Mouse (Mus musculus) CH12F3 (cell line): ENCODE data around the gene Rbm43.

Experiments used
- in situ Hi-C: fragments of 300-500 bp; cut with MboI; formaldehyde crosslinking; loops from 2 replicates; pipeline ENCODE4 v1.14.3; 2020; ENCODE audit warnings: low sequenced_read_pairs

Gene Rbm43

DNA sequence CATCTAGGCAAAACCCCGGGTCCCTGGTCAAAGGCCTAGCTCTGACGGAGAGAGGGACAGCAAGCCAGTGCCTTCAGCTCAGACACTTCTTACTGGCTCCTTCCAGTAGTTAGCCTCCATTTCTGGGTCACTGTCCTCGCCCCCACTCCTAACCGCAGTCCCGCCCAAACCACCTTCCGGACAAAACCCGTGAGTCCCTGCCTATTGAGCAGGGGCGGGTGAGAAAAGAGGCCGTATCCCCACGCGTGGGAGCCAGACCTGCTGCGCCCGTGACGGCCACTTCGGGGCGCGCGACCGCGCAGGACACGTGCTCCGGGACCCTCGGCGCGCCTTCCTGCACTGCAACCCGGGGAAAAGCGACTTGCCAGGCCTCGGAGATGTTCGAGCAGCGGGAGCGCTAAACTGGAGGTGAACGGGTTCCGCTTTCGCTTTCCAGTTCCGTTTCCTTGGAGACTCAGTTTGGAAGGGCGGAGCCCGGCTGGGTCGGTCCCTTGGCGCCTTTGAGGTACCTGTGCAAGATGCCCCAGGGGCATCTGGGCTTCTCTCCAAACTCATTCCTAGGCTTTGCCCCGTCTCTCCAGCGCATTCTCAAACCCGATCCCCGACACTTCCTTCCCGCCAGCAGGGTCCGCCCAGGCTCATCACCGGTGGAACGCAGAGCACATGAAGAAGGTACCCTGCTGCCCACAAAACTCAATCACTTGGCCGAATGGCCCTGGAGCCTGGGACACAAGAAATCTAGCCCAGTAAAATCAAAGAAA lies at the start of gene Rbm43:
Gene Rbm43, minus strand, starts transcription at position 590 of the 761 bp plus-strand sequence.
- in situ Hi-C loops: no loop called here

DNA sequence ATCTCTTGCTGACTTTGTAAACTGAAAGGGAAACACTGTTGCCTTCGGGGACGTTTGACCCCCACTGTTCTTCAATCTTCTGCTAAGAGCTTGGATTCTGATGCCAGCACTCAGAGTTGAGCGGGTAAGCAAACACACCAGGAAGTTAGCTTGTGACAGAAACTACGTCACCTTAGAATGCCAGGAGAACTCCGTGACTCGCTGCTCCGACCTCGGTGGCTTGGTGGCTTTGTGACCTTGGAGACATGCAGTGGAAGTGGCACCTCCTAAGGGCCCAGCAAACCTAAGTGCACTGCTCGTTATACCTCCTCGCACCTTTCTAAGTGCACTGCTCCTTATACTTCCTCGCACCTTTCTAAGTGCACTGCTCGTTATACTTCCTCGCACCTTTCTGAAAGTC lies 47.3 kb upstream of the Rbm43 start:
- in situ Hi-C loops: no loop called here

DNA sequence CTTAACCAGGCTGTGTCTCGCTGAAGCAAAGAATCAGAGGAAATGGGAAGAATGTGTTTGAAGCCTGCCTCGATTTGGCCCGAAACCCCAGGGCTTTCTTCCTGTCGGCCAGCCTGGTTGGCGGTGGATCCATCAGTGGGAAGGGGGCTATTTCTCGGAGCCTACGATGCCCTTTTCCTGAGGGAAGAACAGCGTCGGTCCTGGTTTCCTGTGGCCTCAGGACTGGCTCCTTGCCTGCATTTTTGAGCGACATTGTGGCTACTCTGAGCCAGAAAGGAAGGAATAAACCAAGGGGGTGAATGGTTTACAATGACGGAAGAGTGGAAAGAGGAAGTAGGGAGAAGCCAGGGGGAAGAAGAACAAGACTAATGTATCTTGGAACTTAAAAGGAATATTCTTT lies 46.7 kb upstream of the Rbm43 start:
- in situ Hi-C loops: no loop called here

DNA sequence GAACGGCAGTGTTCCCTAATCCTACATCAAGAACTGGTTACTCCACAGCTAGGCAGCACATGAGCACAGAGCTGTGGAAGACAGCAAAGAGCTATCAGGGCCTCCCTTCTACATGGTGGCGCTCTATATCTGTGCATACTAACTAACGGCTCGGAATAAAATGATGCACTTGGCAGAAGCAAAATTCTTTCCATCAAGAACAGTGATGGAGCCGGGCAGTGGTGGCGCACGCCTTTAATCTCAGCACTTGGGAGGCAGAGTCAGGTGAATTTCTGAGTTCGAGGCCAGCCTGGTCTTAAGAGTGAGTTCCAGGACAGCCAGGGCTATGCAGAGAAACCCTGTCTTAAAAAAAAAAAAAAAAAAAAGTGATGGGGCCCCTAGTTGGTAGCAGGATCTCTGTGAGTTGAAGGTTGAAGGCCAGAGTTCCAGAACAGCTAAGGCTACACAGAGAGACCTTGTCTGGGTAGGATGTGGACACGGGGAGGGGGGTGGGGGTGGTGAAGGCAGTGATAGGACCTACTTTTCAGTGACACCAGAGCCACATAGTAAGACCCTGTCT lies 38.5 kb upstream of the Rbm43 start, which contains the start of gene Nmi:
Gene Nmi, minus strand, starts transcription at position 85 of the 559 bp plus-strand sequence.
- in situ Hi-C loops: no loop called here

DNA sequence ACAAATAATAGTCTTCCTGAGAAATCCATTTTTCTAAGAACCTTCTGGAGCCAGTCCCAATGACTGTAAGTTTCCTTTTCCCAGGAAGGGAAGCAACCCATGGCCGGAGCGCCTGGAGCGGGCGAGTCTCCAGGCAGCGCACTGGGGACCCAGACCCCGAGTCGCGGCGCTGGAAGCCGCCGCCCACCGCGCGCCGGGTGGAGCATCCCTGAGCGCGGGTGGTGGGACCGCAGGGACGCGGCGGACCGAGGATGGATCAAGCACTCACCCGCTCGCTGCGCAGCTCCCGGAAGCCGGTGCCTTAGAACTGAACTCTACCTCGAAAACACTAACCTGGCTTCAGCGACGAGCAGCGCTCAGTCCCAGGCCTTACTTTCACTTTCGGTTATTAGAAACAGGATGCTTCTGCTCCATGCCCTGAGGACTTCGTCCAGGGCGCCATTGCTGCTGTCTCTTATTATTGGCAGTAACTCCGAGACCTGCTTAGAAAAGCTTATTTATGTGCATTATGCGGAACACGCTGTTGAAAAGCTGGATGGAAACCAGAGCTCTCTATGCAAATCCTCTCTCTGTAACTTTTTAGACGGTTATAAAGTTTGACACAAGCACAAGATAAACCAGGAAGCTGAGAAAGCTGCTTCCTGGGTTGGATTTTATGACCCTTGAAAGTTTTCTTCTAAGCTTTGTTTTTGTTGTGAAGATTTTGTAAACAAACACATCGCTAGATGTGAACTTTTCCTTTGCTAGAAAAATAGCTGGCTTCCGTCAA lies 37.9 kb upstream of the Rbm43 start:
- in situ Hi-C loops: no loop called here

DNA sequence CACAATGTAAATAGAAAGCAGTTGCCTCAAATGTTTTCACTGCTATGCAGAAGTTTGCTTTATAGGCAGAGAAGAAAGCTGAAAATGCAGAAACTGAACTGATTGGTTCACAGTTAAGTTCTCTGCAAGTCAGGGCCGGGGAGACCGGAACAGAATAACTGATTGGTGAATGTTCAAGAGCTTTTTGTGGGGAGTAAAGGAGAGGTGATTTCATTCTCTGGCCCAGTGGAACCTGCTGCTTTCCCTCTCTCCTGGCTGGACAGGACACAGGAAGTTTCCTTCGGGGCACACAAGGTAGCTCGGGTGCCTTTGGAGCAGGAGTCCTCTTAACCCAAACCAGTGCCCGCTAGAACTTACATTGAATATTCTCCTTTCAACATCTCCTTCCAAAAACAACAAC lies 37.2 kb upstream of the Rbm43 start:
- in situ Hi-C loops: no loop called here

DNA sequence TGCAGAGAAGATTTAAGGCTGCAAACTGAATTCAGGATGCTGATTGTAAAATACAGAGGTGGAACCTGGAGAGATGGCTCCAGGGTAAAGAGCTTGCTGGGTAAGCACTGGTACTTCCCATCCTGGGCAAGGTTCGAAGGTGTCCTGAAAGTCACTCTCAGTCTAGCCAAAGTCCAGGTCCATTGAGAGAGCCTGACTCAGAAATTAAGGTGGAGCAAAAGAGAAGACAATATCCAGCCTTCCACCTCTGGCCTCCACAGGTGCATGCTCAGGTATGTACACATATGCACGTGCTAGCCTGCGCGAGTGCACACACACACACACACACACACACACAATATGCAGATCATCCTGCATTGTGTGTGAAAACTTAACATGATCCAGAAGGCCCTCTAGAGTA lies 35.9 kb upstream of the Rbm43 start:
- in situ Hi-C loops: no loop called here

DNA sequence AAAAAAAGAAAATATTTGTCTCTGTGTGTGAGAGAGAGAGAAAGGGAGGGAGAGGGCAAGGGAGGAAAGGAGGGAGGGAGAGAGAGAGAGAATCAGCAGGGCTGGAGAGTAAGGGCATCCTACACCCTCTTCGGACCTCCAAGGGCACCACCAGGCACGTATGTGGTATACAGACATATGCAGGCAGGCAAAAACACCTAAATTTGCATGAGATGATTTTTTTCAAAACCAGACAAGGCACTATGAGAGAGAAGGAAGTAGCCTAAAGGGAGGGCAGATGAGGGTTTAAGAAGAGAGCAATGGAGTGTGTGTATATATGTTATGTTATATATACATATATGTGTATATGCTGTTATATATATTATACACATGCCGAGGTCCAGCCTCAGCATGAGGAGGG lies 32.3 kb upstream of the Rbm43 start:
- in situ Hi-C loops: no loop called here

DNA sequence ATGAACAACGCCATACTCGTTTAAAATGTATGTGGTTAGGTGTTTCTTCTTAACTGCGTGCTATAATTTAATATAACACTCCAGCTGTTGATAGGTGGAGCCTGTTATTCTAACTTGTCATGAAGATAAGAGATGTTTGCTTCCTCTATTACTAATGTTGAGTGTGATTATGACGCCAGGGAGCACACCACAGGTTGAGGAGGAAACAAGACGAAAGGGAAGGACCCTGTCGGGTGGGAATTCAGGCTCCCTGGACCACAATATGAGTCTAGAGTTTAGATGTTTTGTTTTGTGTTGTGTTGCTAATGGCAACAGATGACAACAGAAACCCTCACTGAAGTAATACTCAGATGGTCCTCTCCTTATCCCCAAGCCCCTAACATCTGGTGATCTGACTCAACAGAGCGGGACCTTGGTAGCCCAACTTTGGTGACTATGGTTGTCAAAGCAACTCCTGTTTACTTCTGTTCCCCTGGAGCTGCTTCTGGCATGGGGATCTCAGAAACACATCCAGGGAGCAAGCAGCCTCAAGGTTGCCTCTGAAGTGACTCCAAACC lies 18.8 kb upstream of the Rbm43 start:
- in situ Hi-C loops: no loop called here

DNA sequence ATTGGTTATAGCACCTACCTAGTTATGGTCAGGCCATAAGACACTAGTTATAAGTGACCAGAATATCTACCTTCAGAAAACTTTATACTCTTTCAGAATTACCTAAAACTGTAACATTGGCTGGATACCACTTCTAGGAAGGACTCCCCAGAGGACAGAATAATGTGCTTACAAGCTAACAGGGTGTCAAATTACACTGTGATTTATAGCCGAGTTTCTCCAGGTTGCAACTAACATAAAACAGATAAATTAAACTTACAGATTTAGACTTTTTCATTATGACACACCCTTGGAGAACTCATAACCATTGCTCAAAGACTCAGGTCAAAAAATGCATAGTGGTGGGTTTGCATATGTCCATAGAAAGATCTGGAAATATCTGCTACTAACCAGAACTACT lies 15.9 kb upstream of the Rbm43 start:
- in situ Hi-C loops: no loop called here

DNA sequence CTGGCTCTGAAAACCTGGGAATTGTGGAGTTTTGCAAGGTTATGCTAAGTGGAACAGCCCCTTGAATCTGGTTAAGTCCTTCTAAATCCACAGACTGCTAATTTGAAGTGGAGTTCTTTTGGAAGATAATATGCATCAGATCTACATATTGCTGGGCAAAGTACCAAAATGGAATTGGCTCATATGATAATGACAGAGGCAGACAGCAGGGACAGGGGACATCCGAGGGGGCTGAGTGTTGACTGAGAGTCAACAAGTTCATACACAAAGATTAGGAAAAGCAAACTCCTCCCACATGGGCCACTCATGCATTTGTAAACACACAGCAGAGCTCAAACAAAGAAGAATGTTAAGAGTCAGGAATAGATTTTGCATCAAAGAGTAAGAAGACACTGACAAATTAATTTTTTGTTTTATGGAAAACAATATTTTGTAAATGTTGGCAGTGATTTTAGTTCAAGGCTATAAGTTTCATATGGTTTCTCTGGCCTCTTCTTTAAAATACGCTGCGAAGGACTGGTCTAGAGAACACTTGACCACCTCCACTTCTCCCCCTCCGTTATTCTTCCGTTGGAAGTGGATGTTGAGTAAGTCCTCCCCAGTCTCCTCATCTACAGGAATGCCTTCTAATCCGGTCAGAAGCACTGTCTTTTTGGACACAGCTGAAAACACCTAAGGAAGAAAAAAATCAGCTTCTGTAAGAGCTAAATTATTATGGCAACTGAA lies 13.3 kb upstream of the Rbm43 start:
- in situ Hi-C loops: no loop called here

DNA sequence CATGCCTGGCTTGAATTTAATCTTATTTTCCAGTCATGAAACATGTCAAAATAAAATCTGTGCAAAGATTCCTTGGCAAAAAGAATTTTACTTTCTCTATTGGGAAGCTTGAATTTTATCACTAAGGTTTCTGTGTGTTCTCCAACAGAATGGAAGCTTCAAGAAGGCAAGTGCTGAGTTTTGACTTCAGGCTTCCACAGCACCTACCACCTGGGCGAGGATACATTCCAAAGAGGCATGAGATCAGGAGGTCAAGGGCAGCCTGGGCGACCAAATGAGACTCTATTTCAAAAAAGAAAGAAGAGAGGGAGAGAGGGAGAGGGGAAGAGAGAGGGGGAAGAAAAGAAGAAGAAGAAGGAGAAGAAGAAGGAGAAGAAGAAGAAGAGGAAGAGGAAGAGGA lies 10.8 kb upstream of the Rbm43 start:
- in situ Hi-C loops: no loop called here

DNA sequence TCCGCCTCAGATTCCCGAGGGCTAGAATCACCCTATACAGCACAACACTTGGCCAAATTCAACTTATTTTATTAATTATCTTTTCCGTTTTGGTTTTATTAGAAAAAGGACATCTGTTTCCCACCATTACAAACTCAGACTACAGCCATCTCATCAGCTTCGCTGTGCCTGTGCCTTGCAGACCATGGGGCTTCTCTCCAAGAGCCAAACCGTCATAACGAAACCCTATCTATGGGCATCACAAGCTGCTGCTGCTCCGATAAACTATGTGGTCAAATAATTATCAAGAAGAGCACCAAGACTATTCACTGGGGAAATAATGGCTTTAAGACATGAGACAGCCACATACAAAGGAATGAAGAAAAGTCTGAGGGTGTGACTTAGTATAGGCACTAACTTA lies 6.9 kb upstream of the Rbm43 start:
- in situ Hi-C loops: no loop called here

DNA sequence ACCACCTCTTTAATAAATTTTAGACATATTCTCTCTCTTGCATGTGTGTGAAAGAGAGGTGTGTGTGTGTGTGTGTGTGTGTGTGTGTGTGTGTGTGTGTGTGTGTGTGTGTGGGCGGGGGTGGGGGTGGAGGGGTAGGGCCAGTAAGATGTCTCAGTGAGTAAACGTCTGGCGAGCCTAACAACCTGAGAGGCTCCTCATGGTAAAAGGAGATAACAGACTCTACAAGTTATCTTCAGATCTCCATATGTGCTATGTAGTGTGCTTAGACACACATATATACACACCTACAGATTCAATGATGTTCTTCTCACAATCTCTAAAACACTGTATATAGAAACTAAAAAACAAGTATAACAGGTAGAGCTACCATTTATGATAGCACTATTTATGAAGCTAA lies 3.8 kb upstream of the Rbm43 start:
- in situ Hi-C loops: no loop called here

DNA sequence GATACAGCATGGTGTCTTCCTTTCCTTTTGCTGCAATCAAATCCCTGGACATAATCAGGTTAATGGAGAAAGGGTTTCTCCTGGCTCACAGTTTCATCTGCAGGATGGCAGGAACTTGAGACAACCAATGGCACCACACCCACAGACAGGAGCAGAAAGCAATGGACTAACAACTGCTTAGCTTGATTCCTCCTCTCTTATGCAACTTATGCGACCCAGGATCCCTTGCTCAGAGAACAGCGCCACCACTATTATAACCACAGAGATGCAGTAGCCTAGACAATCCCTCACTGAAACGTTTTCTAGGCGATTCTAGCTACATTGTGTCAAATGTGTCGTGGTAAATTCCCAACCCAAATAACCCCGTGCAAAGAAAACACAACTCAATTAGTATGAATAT lies 2.0 kb upstream of the Rbm43 start:
- in situ Hi-C loops: no loop called here

DNA sequence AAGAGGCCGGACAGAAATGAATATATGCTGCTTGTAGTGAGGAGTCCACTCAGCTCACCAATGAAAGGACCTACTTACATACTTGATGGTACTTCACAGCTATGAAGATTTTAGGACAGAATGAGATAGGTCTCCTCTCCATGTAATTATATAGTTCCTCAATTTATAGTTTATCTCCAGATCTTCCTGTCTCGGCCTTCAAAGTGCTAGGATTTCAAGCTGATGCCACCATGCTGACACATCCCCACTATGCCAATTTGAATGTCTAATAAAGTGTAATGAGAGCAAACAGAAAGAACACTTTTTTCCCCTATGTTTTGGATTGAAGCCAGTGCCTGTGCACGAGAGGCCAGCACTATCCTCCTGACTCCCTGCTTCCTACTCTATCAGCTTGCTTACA lies 1.6 kb upstream of the Rbm43 start:
- in situ Hi-C loops: no loop called here

DNA sequence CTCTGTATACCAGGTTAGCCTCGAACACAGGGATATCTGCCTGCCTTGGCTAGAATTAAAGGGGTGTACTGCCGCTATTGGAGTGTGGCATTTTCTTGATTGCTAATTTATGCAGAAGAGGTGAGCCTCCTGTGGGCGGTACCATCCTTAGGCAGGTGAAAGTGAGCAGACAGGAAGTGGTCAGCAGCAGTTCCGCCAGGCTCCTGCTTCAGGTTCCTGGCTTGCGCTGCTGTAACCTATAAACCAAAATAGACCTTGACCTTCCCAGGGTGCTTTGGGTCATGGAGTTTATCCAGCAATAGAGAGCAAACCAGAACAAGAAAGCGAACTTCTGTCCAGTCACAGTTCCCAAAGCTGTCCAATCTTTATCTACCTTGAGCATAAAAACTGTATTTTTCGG lies 958 bp upstream of the Rbm43 start:
- in situ Hi-C loops: no loop called here

DNA sequence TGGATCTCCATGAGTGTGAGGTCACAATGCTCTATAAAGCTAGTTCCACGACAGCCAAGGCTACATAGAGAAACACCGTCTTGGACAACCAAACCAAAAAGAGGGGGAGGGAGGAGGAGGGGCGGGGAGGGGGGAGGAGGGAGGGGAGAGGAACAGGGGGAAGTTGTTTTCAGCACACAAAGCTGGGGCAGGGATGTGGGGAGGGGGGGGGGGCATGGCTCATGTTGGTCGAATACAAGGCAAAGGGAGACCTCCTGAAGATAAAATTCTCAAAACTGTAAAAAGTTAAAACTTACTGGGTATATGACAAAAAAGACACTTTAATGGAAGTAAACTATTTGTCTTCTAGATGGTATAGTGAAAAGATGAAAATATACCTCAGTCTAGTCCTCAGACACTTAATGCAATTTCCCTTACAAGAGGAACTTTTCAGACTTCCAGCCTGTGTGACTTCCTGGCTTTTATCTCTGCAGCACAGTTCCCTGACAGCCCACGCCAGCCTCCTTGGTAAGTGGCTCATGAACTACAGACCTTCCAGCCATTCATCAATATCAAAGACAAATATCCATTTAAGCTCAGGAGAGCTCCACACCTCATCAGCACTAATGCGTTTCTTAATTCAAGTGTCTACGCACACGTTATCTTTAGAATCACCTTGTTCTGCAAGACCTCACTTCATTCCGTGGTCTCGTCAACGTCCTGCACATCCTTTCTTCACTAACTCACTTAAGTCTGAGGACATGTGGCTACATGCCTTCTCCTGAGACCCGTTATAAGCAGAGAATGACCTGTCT lies 1.4 kb downstream of the Rbm43 start:
- in situ Hi-C loops: no loop called here

DNA sequence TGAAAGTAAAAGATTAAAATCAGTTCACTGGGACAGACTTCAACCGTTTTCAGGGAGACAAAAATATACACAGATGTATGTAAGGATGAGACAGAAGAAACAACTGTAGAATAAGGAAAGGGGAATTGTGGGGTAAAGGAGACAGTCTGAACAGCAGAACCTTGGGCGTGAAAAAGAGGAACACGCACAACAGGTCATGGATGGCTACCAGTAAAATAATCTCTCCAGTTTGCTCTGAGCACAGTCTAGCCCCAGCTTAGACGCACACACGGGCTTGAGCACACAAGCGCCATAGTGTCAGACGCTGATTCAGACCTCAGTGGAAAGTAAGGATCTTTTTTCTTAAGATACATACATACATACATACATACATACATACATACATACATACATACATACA lies 3.7 kb downstream of the Rbm43 start:
- in situ Hi-C loops: no loop called here

DNA sequence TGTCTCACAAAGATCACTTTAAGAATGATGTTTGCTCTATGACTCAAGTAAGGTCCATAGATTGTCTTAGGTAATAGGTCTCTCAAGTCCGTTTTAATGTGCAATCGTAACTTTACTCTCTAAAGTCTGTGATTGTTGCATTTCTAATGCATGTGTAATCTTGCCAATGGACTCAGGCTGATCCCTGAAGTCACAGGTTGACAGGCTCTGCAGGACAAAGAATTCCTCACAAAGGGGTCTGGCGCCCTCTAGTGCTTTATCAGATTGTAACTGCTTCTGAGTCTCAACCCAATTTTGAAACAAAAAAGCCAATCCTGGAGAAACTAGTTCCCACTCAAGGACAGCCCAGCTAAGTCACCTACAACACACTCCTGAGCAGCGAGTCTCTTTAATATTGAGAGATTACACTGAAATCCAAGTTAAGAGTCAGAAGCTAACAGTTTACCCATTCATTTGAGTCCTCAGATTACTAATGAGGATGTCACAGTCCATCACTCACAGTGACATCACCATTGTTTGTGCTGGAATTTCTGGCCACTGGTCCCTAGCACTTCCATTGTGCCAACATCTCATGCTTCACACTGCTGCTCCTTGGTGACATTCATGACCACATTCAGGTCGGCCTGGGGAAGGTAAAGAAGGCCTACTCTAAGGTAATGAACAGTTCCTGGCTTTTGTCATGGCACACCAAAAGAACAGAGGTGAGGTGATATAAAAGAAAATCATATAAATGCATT lies 19.9 kb downstream of the Rbm43 start:
- in situ Hi-C loops: loop anchor here (25.0 kb wide), 1 partner anchor 1603 kb away; no protein-coding TSS in a partner anchor
